Mouse (Mus musculus): ENCODE data around the gene Sf1.

- TF ChIP-seq CTCF (IDR thresholded peaks at IDR 0.05; ENCODE audit: low read depth): peak; percentile 46
- TF ChIP-seq EP300 (IDR thresholded peaks at IDR 0.05; ENCODE audit: low read depth): no peak
Measured at GRCm38 (mm10) chr19:6334673-6335457, 28.6 kb upstream of the Sf1 start, which contains the start of gene Men1.

Measured in liver, embryonic 14.5 days (tissue).